Mouse (Mus musculus): Measurements from ENCODE around the gene Akap13. TPM values are rescaled to one million over a fixed set of nuclear protein-coding genes. Genes with fewer than 3 reads are reported as not detected.
"Not testable (repeated sequence)": the region's sequence is repeated elsewhere in the genome, so short reads cannot be mapped to it uniquely, and the experiment has no call there.

The Akap13 gene
- polyA plus RNA-seq, 1 experiment from 2014 or later, result 21.5 TPM

GRCm38 (mm10) chr7:75781298-75781947 is 326.1 kb downstream of the Akap13 start:
- WGBS, result 4% methylated on average over 13 of the region's 13 CpGs

GRCm38 (mm10) chr7:75781948-75782722 is 326.8 kb downstream of the Akap13 start:
- H3K4me1 ChIP-seq (replicated peaks), result peaks cover 9% of the 10 kb centered on the region
- H3K9ac ChIP-seq, result peak overlapping the region; percentile 69
- WGBS, result 12% methylated on average over 36 of the region's 36 CpGs
- peak overlapping the region; percentile 64 for H3K4me2 ChIP-seq
- peak overlapping the region; percentile 45 for H3K4me3 ChIP-seq
- no peak overlapping the region for H3K27ac ChIP-seq (replicated peaks)
- no peaks in the 10 kb centered on the region for H3K27me3 ChIP-seq
- H3K9me3 ChIP-seq, result no peaks in the 10 kb centered on the region
- H3K36me3 ChIP-seq, result 0 out of 2 replicates have a peak, but pooled peaks cover 7% of the 10 kb centered on the region
- ATAC-seq (ENCODE audit: low read depth), result peak; percentile 92

More at GRCm38 (mm10) chr7:75781298-75781947, 326.1 kb downstream of the Akap13 start:
- Histone ChIP-seq H3K27me3 (no peaks in the 10 kb centered on the region), H3K4me3 (peak overlapping the region; percentile 45), H3K36me3 (0 out of 2 replicates have a peak, but pooled peaks cover 15% of the 10 kb centered on the region), H3K9me3 (no peaks in the 10 kb centered on the region), H3K9ac (peak overlapping the region; percentile 69), H3K4me2 (peak overlapping the region; percentile 64), H3K27ac (replicated peaks) (no peak overlapping the region), H3K4me1 (replicated peaks) (peaks cover 9% of the 10 kb centered on the region)
- peak; percentile 37 for ATAC-seq (ENCODE audit: low read depth)

GRCm38 (mm10) chr7:75782723-75783011 is 327.3 kb downstream of the Akap13 start:
- H3K4me2 ChIP-seq, result no peak overlapping the region
- H3K36me3 ChIP-seq, result 0 out of 2 replicates have a peak, but pooled peaks cover 3% of the 10 kb centered on the region
- H3K27me3 ChIP-seq, result no peaks in the 10 kb centered on the region
- H3K4me3 ChIP-seq, result no peak overlapping the region
- no peak overlapping the region for H3K27ac ChIP-seq (replicated peaks)
- ATAC-seq (ENCODE audit: low read depth), result no peak
- H3K9ac ChIP-seq, result no peak overlapping the region
- WGBS, result 86% methylated on average over 3 of the region's 3 CpGs
- H3K9me3 ChIP-seq, result no peaks in the 10 kb centered on the region
- H3K4me1 ChIP-seq (replicated peaks), result peaks cover 9% of the 10 kb centered on the region

- no peak for ATAC-seq (ENCODE audit: low read depth)
- WGBS, result 79% methylated on average over 14 of the region's 14 CpGs
These were observed 330.3 kb downstream of the Akap13 start for GRCm38 (mm10) chr7:75785388-75786328.

GRCm38 (mm10) chr7:75786812-75787211 is 331.5 kb downstream of the Akap13 start:
- Histone ChIP-seq H3K27ac (replicated peaks) (no peak overlapping the region), H3K4me3 (no peak overlapping the region), H3K36me3 (no peaks in the 10 kb centered on the region), H3K4me1 (replicated peaks) (no peaks in the 10 kb centered on the region), H3K4me2 (no peak overlapping the region), H3K27me3 (no peaks in the 10 kb centered on the region), H3K9me3 (no peaks in the 10 kb centered on the region), H3K9ac (no peak overlapping the region)
- no peak for ATAC-seq (ENCODE audit: low read depth)
- WGBS, result 0% methylated on average over 1 of the region's 2 CpGs

More at GRCm38 (mm10) chr7:75785388-75786328, 330.3 kb downstream of the Akap13 start:
- Histone ChIP-seq H3K4me1 (replicated peaks) (peaks cover 9% of the 10 kb centered on the region), H3K27ac (replicated peaks) (no peak overlapping the region), H3K4me2 (no peak overlapping the region), H3K9ac (no peak overlapping the region), H3K9me3 (no peaks in the 10 kb centered on the region), H3K4me3 (no peak overlapping the region), H3K36me3 (no peaks in the 10 kb centered on the region), H3K27me3 (no peaks in the 10 kb centered on the region)

GRCm38 (mm10) chr7:75787371-75787770 is 332.0 kb downstream of the Akap13 start:
- 54% methylated on average over 3 of the region's 3 CpGs for WGBS

GRCm38 (mm10) chr7:75788069-75788800 is 332.9 kb downstream of the Akap13 start:
- H3K9me3 ChIP-seq; ATAC-seq (ENCODE audit: low read depth); H3K27me3 ChIP-seq; H3K27ac ChIP-seq (replicated peaks); H3K9ac ChIP-seq; H3K4me2 ChIP-seq; H3K36me3 ChIP-seq; H3K4me3 ChIP-seq; H3K4me1 ChIP-seq (replicated peaks): not testable (repeated sequence)
- WGBS, result 74% methylated on average over 5 of the region's 7 CpGs

More at GRCm38 (mm10) chr7:75787371-75787770, 332.0 kb downstream of the Akap13 start:
- H3K9me3 ChIP-seq, result no peaks in the 10 kb centered on the region
- H3K27me3 ChIP-seq, result no peaks in the 10 kb centered on the region
- no peak for ATAC-seq (ENCODE audit: low read depth)
- no peak overlapping the region for H3K27ac ChIP-seq (replicated peaks)
- no peaks in the 10 kb centered on the region for H3K4me1 ChIP-seq (replicated peaks)
- H3K9ac ChIP-seq, result no peak overlapping the region
- no peak overlapping the region for H3K4me2 ChIP-seq
- no peaks in the 10 kb centered on the region for H3K36me3 ChIP-seq
- H3K4me3 ChIP-seq, result no peak overlapping the region

- not testable (repeated sequence) for H3K9me3 ChIP-seq; ATAC-seq (ENCODE audit: low read depth)
- WGBS, result 80% methylated on average over 3 of the region's 3 CpGs
These were observed 333.4 kb downstream of the Akap13 start for GRCm38 (mm10) chr7:75788801-75789135.

GRCm38 (mm10) chr7:75789746-75790145 is 334.4 kb downstream of the Akap13 start:
- H3K9me3 ChIP-seq, result no peaks in the 10 kb centered on the region
- 96% methylated on average over 6 of the region's 6 CpGs for WGBS
- ATAC-seq (ENCODE audit: low read depth), result no peak
- H3K4me2 ChIP-seq, result no peak overlapping the region
- no peak overlapping the region for H3K4me3 ChIP-seq
- H3K27me3 ChIP-seq, result no peaks in the 10 kb centered on the region
- H3K4me1 ChIP-seq (replicated peaks), result no peaks in the 10 kb centered on the region
- no peak overlapping the region for H3K9ac ChIP-seq
- no peak overlapping the region for H3K27ac ChIP-seq (replicated peaks)
- H3K36me3 ChIP-seq, result no peaks in the 10 kb centered on the region

More at GRCm38 (mm10) chr7:75788801-75789135, 333.4 kb downstream of the Akap13 start:
- not testable (repeated sequence) for H3K4me2 ChIP-seq; H3K27ac ChIP-seq (replicated peaks); H3K4me1 ChIP-seq (replicated peaks); H3K27me3 ChIP-seq; H3K36me3 ChIP-seq; H3K4me3 ChIP-seq; H3K9ac ChIP-seq

GRCm38 (mm10) chr7:75791092-75791837 is 335.9 kb downstream of the Akap13 start:
- WGBS, result 86% methylated on average over 13 of the region's 13 CpGs
- not testable (repeated sequence) for H3K4me3 ChIP-seq; H3K9ac ChIP-seq; H3K9me3 ChIP-seq; H3K27me3 ChIP-seq; H3K36me3 ChIP-seq; H3K27ac ChIP-seq (replicated peaks); H3K4me2 ChIP-seq; ATAC-seq (ENCODE audit: low read depth); H3K4me1 ChIP-seq (replicated peaks)

GRCm38 (mm10) chr7:75793091-75793490 is 337.8 kb downstream of the Akap13 start:
- no peak for ATAC-seq (ENCODE audit: low read depth)
- Histone ChIP-seq H3K4me3 (no peak overlapping the region), H3K4me2 (no peak overlapping the region), H3K27ac (replicated peaks) (no peak overlapping the region), H3K4me1 (replicated peaks) (peaks cover 6% of the 10 kb centered on the region), H3K9me3 (no peaks in the 10 kb centered on the region), H3K36me3 (no peaks in the 10 kb centered on the region), H3K9ac (no peak overlapping the region), H3K27me3 (no peaks in the 10 kb centered on the region)
- 76% methylated on average over 2 of the region's 2 CpGs for whole genome bisulfite sequencing
